ENCODE assay signal across 20 mouse cellular contexts in the genomic region with DNA sequence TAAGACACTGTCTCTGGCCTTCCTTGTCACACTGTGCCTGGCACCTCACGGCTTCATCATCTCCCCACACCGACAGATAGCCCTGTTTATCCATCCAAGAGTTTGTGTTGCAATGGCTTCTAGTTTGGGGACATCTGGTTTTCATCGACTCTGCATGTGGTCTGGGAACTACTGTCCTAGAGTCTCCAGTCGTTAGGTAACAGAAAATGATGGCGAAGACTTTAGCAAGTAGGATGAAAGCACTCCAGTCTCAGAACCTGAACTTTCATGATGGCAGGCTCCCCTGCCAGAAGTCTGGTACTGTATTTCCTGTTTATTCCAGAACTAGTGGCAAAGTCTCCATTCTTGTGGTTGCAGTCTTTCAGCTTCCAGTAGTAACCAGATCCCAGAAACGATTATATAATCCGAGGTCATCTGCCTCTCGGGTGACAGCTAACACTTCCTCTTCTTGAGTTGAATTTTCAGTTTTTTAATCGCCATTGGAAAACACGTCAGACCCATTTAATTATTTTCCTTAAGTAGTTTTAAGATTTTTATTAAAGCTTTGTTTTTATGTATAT.
DNase-seq lines count a peak whose midpoint lies in the region; ATAC-seq lines count a peak whose summit lies in the region.
"Had no signal": no experiment of that assay in that cellular context is flagged by ENCODE, and none has a peak within 500 bp of the region (broad histone marks: within the 10 kb centered on the region; RNA-seq: fewer than 3 reads in every experiment).

No protein-coding gene starts in this region.

- WGBS in embryonic facial prominence, embryonic 14.5 days: 38% methylated on average over 10 of the region's 10 CpGs
- WGBS in macrophage (ENCODE audit: missing documents): 21% methylated on average over 10 of the region's 10 CpGs

- H3K79me2 ChIP-seq in macrophage (ENCODE audit: inconsistent target): no peaks in the 10 kb centered on the region

- no peaks in the 10 kb centered on the region for H3K36me3 ChIP-seq in embryonic facial prominence, embryonic 14.5 days (ENCODE audit: control insufficient read depth, insufficient read depth, low read length)
- no peaks in the 10 kb centered on the region for H3K36me3 ChIP-seq in macrophage (ENCODE audit: inconsistent target)
- H3K36me3 ChIP-seq: heart, embryonic 10.5 days; hindbrain, embryonic 10.5 days; midbrain, embryonic 10.5 days had no signal

- DNase-seq in 416B (ENCODE audit: low read depth) (peak; percentile 61), adipocyte (ENCODE audit: low spot score) (peak; percentile 27)
- peak; percentile 20 for DNase-seq in embryonic facial prominence, embryonic 14.5 days (ENCODE audit: low spot score)
- no peak for DNase-seq in thymus, postnatal 14 days
- no peak for DNase-seq in urinary bladder, postnatal 14 days (ENCODE audit: low spot score)
- DNase-seq in layer of hippocampus, adult 18-20 months (ENCODE audit: low spot score in 2 of 2): no peak
- no peak for DNase-seq in kidney, adult 11 months
- DNase-seq: adrenal gland, adult 2 months; cerebellum, adult 11-12 months; cerebellum, postnatal 10 days; liver, postnatal 0 days; right cerebral cortex, postnatal 4 days; thymus, adult 18-20 months had no signal

- no peaks in the 10 kb centered on the region for H3K4me1 ChIP-seq in embryonic facial prominence, embryonic 14.5 days (ENCODE audit: control insufficient read depth, insufficient read depth, low read length)
- H3K4me1 ChIP-seq: hindbrain, embryonic 10.5 days; midbrain, embryonic 10.5 days had no signal

- H3K27me3 ChIP-seq in embryonic facial prominence, embryonic 14.5 days (replicated peaks; ENCODE audit: control insufficient read depth, insufficient read depth, low read length): no peaks in the 10 kb centered on the region

- no peak overlapping the region for H3K27ac ChIP-seq in embryonic facial prominence, embryonic 14.5 days (replicated peaks; ENCODE audit: low read depth, low read length)
- peak overlapping the region; percentile 43 for H3K27ac ChIP-seq in macrophage
- H3K27ac ChIP-seq: heart, embryonic 10.5 days; hindbrain, embryonic 10.5 days; midbrain, embryonic 10.5 days had no signal

- ATAC-seq in embryonic facial prominence, embryonic 14.5 days (ENCODE audit: low read depth): no peak
- ATAC-seq: hindbrain, embryonic 16.5 days; intestine, embryonic 16.5 days; liver, postnatal 0 days had no signal

- H3K4me3 ChIP-seq in embryonic facial prominence, embryonic 14.5 days (ENCODE audit: low read depth, low read length): no peak overlapping the region
- no peak overlapping the region for H3K4me3 ChIP-seq in macrophage (ENCODE audit: inconsistent target)
- H3K4me3 ChIP-seq: heart, embryonic 10.5 days; hindbrain, embryonic 10.5 days; midbrain, embryonic 10.5 days had no signal

- H3K4me2 ChIP-seq in embryonic facial prominence, embryonic 14.5 days (ENCODE audit: low read depth, low read length): no peak overlapping the region
- H3K4me2 ChIP-seq: liver, embryonic 11.5 days had no signal

- no peaks in the 10 kb centered on the region for H3K9me3 ChIP-seq in embryonic facial prominence, embryonic 14.5 days (ENCODE audit: control insufficient read depth, low read length)
- H3K9me3 ChIP-seq: heart, embryonic 10.5 days; hindbrain, embryonic 10.5 days; midbrain, embryonic 10.5 days had no signal

- no peak overlapping the region for H3K9ac ChIP-seq in embryonic facial prominence, embryonic 14.5 days (ENCODE audit: low read depth, low read length)
- H3K9ac ChIP-seq: liver, postnatal 0 days had no signal

Comparison
In these comparisons a context has a peak if more than half of its experiments do, and no peak if none do; other contexts are left out.
1. DNase-seq: peak in 416B (single experiment), adipocyte (single experiment) and embryonic facial prominence, embryonic 14.5 days (single experiment); none in thymus, postnatal 14 days (single experiment), urinary bladder, postnatal 14 days (single experiment), layer of hippocampus, adult 18-20 months (0 of 2) and kidney, adult 11 months (single experiment).